Mouse (Mus musculus) G1E (cell line): ENCODE data around the gene Prmt1. TPM values are rescaled to one million over a fixed set of nuclear protein-coding genes. Genes with fewer than 3 reads are reported as not detected.

ENCODE experiments used
- ATAC-seq: 2 replicates; pipeline ENCODE4 v1.8.0; 2016; ENCODE audit warnings: mild to moderate bottlenecking; ENCODE audit not compliant: insufficient number of reproducible peaks, poor library complexity, low FRiP score, severe bottlenecking; ENCODE audit errors: extremely low read depth
- DNase-seq: peaks from one replicate; pipeline ENCODE4 v3.0.0; 2012; ENCODE audit warnings: low spot score
- H3K27me3 ChIP-seq: 2 replicates; pipeline ENCODE4 v1.6.1; 2012; ENCODE audit warnings: mild to moderate bottlenecking, low read length, inconsistent platforms; ENCODE audit not compliant: insufficient read depth
- H3K36me3 ChIP-seq: replicated peaks from 2 replicates; pipeline ENCODE3; 2012; ENCODE audit warnings: mild to moderate bottlenecking, inconsistent platforms
- H3K4me1 ChIP-seq: 2 replicates; pipeline ENCODE4 v1.6.1; 2012; ENCODE audit warnings: low read depth, low read length, inconsistent platforms, mixed read lengths; ENCODE audit not compliant: insufficient read depth
- H3K4me3 ChIP-seq: 2 replicates; pipeline ENCODE4 v1.5.1; 2012; ENCODE audit warnings: low read depth, mild to moderate bottlenecking, inconsistent platforms, low read length, moderate library complexity, mixed read lengths
- H3K9me3 ChIP-seq: replicated peaks from 2 replicates; pipeline ENCODE4 v1.6.1; 2012; ENCODE audit warnings: inconsistent platforms
- CTCF ChIP-seq: IDR thresholded peaks from 2 replicates; pipeline ENCODE4 v1.5.1; 2012; ENCODE audit warnings: low read depth, low read length, inconsistent platforms, mixed read lengths
- GATA1 ChIP-seq: IDR thresholded peaks from 2 replicates; pipeline ENCODE4 v1.6.1; 2012; ENCODE audit warnings: borderline replicate concordance, low read length, inconsistent platforms, mixed read lengths
- GATA2 ChIP-seq: IDR thresholded peaks from 2 replicates; pipeline ENCODE4 v1.6.1; 2012; ENCODE audit warnings: low read depth, low read length, inconsistent platforms, borderline replicate concordance
- POLR2AphosphoS5 ChIP-seq: IDR thresholded peaks from 2 replicates; pipeline ENCODE4 v1.6.1; 2012; ENCODE audit warnings: low read depth, low read length, inconsistent platforms; ENCODE audit not compliant: insufficient replicate concordance
- TAL1 ChIP-seq: conservative IDR thresholded peaks from 2 replicates; pipeline ENCODE4 v1.6.1; 2012; ENCODE audit warnings: low read depth, low read length, inconsistent platforms, mixed read lengths
- polyA plus RNA-seq: library from polyadenylated mRNA; stranded (reverse); fragments of >175 nt; gene quantifications from 2 replicates; pipeline ENCODE4 v1.2.3, GENCODE M21; 2012
- total RNA-seq, 2 experiments: library from RNA; stranded (forward) in 1 of 2; stranded (reverse) in 1 of 2; fragments of 200-1000 nt in 1 of 2; fragments of >200 nt in 1 of 2; fragmentation: Nextera tagmentation in 1 of 2; gene quantifications; 2 replicates each; pipeline ENCODE4 v1.2.3; 2014 to 2017

The Prmt1 gene
- total and polyA plus RNA-seq, 3 experiments = 97.2 to 169 (median 105) TPM

GRCm38 (mm10) chr7:44959874-44960511 is 26.4 kb downstream of the Prmt1 start:
- no peak for ATAC-seq
- no peak for DNase-seq
- Histone ChIP-seq H3K36me3 (no peaks in the 10 kb centered on the region), H3K27me3 (peaks cover 40% of the 10 kb centered on the region), H3K4me3 (peak overlapping the region; percentile 39; the same call in 1 of the 2 replicates), H3K9me3 (no peaks in the 10 kb centered on the region), H3K4me1 (peaks cover 58% of the 10 kb centered on the region)
- TF ChIP-seq GATA2 (no peak), GATA1 (no peak), POLR2AphosphoS5 (no peak), CTCF (no peak), TAL1 (no peak)

DNA sequence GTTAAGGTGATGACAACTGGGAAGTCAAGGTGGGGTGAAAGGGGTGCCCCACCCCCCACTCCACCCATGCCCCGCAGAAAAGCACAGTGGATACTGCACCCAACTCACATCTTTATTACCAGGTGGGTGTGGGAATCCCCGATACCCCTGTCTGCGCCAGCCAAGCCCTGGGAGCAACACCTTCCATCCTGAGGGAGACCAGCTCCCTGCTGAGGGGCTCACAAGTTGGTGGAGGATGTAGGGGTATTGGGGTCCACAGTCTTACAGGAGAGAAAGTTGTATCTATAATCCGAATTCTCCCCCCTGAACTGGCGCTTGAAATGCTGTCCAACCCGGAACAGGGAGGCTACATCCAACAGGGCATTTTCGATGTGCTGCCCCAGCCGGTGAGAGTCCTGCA is 27.1 kb downstream of the Prmt1 start:
- Histone ChIP-seq H3K9me3 (no peaks in the 10 kb centered on the region), H3K4me3 (no peak overlapping the region; the same call in 1 of the 2 replicates), H3K4me1 (peaks cover 58% of the 10 kb centered on the region), H3K27me3 (peaks cover 37% of the 10 kb centered on the region), H3K36me3 (no peaks in the 10 kb centered on the region)
- no peak; the same call in 1 of the 2 replicates for ATAC-seq
- TF ChIP-seq POLR2AphosphoS5 = no peak
- no peak for TF ChIP-seq GATA1
- DNase-seq = no peak

- Histone ChIP-seq H3K4me1 (peaks cover 57% of the 10 kb centered on the region), H3K4me3 (no peak overlapping the region), H3K36me3 (no peaks in the 10 kb centered on the region), H3K27me3 (peaks cover 32% of the 10 kb centered on the region), H3K9me3 (no peaks in the 10 kb centered on the region)
- TF ChIP-seq CTCF (peak; percentile 48), POLR2AphosphoS5 (no peak)
- no peak for ATAC-seq
- DNase-seq = no peak
Measured at GRCm38 (mm10) chr7:44958208-44958607, 28.2 kb downstream of the Prmt1 start.

DNA sequence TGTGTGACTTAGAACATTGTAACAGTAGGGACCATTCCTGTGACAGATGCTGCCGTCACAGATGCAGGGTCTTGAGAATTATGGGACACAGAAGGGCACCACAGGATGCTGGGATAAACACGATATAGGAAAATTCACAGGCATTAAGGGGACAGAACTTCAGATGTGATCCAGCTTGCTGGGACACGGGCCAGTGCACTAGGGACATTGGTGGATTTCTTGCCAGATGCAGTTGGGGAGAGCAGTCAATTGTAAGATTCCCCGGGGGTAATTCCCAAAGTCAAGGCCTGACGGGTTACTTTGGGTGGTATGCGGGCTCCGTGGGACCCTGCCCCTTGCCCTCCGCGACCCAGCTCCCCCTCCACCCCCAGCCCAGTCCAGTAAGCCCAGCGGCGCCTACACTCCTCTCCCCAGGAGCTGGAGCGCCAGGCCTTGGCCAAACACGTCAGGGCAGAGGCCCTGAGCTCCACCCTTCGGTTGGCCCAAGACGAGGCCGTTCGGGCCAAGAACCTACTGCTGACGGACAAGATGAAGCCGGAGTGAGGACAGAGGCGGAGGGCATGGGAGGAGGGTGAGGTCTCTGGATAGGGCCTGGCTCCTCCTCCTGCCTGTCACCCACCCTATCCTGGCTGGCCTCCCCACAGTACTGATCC is 29.1 kb downstream of the Prmt1 start:
- TF ChIP-seq GATA1 = no peak
- TF ChIP-seq CTCF = no peak
- TF ChIP-seq TAL1 = no peak
- no peak for TF ChIP-seq GATA2
- TF ChIP-seq POLR2AphosphoS5 = no peak
- Histone ChIP-seq H3K4me1 (peaks cover 58% of the 10 kb centered on the region), H3K9me3 (no peaks in the 10 kb centered on the region), H3K4me3 (no peak overlapping the region), H3K36me3 (no peaks in the 10 kb centered on the region), H3K27me3 (peaks cover 30% of the 10 kb centered on the region)
- no peak for ATAC-seq
- DNase-seq = no peak

GRCm38 (mm10) chr7:44956266-44956665 is 30.1 kb downstream of the Prmt1 start:
- H3K4me1 ChIP-seq = peaks cover 56% of the 10 kb centered on the region
- H3K36me3 ChIP-seq = no peaks in the 10 kb centered on the region
- ATAC-seq (no peak), DNase-seq (no peak)
- TF ChIP-seq POLR2AphosphoS5 (no peak), CTCF (no peak), TAL1 (no peak), GATA2 (no peak), GATA1 (no peak)
- H3K27me3 ChIP-seq = peaks cover 30% of the 10 kb centered on the region
- H3K4me3 ChIP-seq = no peak overlapping the region
- no peaks in the 10 kb centered on the region for H3K9me3 ChIP-seq

DNA sequence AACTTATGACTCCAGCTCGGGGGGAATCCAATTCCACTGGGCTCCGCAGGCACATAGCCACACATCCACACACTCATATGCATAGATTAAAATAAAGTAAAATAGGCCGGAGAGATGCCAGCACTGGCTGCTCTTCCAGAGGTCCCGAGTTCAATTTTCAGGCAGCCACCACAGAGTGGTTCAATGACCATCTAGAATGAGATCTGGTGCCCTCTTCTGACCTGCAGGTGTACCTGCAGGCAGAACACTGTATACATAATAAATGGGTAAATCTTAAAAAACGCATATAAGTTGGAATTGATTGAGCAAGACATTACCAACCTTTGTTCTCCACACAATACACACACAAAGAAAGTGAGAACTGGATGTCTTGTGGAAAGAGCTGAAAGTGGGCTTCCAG is 30.7 kb downstream of the Prmt1 start:
- DNase-seq = no peak

More for the DNA sequence above, 30.7 kb downstream of the Prmt1 start:
- TF ChIP-seq POLR2AphosphoS5 (no peak), GATA2 (no peak), GATA1 (no peak), CTCF (peak; percentile 50; the same call in 1 of the 2 replicates), TAL1 (no peak)
- Histone ChIP-seq H3K4me3 (no peak overlapping the region), H3K36me3 (no peaks in the 10 kb centered on the region), H3K4me1 (peaks cover 50% of the 10 kb centered on the region), H3K27me3 (peaks cover 33% of the 10 kb centered on the region), H3K9me3 (no peaks in the 10 kb centered on the region)
- ATAC-seq = no peak
